In the genomic region with DNA sequence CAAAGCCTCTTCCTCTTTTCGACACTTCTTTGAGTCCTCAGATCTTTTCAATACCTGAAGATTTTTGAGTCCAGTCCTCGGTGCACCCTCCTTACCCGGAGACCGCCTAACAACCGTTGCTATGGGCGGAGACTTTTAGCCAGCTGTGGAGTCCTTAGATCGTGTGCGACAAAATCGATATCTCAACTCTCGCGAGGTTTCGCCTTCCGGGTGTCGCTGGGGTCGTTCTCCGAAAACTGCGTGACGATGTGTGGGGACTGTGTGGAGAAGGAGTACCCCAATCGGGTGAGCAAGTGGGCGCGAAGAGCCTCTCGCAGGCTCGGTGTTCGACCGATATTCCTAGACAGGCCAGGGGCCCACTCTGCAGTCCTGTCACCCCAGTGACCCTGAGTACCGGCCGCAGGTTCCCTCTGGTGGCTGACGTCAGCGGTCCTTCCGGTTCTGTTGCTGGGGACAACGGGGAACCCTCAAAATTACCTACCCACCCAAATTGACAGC, we compare ENCODE assay signal across 8 mouse cellular contexts. TPM values are rescaled to one million over a fixed set of nuclear protein-coding genes. Genes with fewer than 3 reads are reported as not detected.
DNase-seq lines count a peak whose midpoint lies in the region; ATAC-seq lines count a peak whose summit lies in the region.

A gene (plus strand): TSS at position 185 of the 498 bp plus-strand sequence.
A gene (plus strand): TSS at position 236 of the 498 bp plus-strand sequence.

- 0% methylated on average over 31 of the region's 31 CpGs for WGBS in hindbrain, embryonic 15.5 days

- peak; percentile 99 for DNase-seq in R1 (ENCODE audit: low read depth, low spot score)
- DNase-seq in cerebellum, postnatal 25 days = peak; percentile 86 to 87
- DNase-seq in frontal cortex, postnatal 36 days (ENCODE audit: low spot score in 2 of 2) = peak; percentile 83 to 90
- peak; percentile 81 for DNase-seq in left cerebral cortex, adult 11 months (ENCODE audit: low spot score)
- DNase-seq in lung, postnatal 4 days = peak; percentile 91 to 94
- DNase-seq in retina, postnatal 7 days (ENCODE audit: low read depth, low spot score) = peak; percentile 74
- DNase-seq in urinary bladder, adult 2 months (ENCODE audit: low spot score) = peak; percentile 81

- peaks cover 17% of the 10 kb centered on the region for H3K4me1 ChIP-seq in hindbrain, embryonic 15.5 days (replicated peaks)

- H3K9ac ChIP-seq in hindbrain, embryonic 15.5 days = peak within 1 kb of the TSS; percentile 45

- no peaks in the 10 kb centered on the region for H3K36me3 ChIP-seq in hindbrain, embryonic 15.5 days

- peak within 1 kb of the TSS; percentile 52 for H3K4me2 ChIP-seq in hindbrain, embryonic 15.5 days

- peak within 1 kb of the TSS; percentile 53 for H3K4me3 ChIP-seq in hindbrain, embryonic 15.5 days

- H3K9me3 ChIP-seq in hindbrain, embryonic 15.5 days = no peaks in the 10 kb centered on the region

- no peaks in the 10 kb centered on the region for H3K27me3 ChIP-seq in hindbrain, embryonic 15.5 days

- H3K27ac ChIP-seq in hindbrain, embryonic 15.5 days (replicated peaks) = peak within 1 kb of the TSS; percentile 84

- ATAC-seq in hindbrain, embryonic 15.5 days (ENCODE audit: low FRiP score, low read depth) = peak; percentile 98

RNA-seq across cellular contexts. Expression of the first gene that starts in this region (rescaled TPM):
- polyA plus RNA-seq in hindbrain, embryonic 15.5 days (2015; fragmentation: Nextera tagmentation; extraction: Ambion mirVana) = 134 and 149 TPM in 2 replicates
- 130 and 145 TPM in 2 replicates for polyA plus RNA-seq in urinary bladder, adult 2 months (2012; rRNA removed)

RNA-seq across cellular contexts. Expression of the second gene that starts in this region (rescaled TPM):
- 40.4 and 46.0 TPM in 2 replicates for polyA plus RNA-seq in hindbrain, embryonic 15.5 days (2015; fragmentation: Nextera tagmentation; extraction: Ambion mirVana)
- 18.3 and 19.3 TPM in 2 replicates for polyA plus RNA-seq in urinary bladder, adult 2 months (2012; rRNA removed)

Comparison
In these comparisons a context has a peak if more than half of its experiments do, and no peak if none do; other contexts are left out.
1. Peak in every context shown above with its lines: DNase-seq, ATAC-seq, H3K4me3 ChIP-seq and H3K27ac ChIP-seq.